Mouse (Mus musculus): ENCODE data around the gene Celf6. TPM values are rescaled to one million over a fixed set of nuclear protein-coding genes. Genes with fewer than 3 reads are reported as not detected.

Gene Celf6
- polyA plus RNA-seq (2015; fragmentation: Nextera tagmentation; extraction: Ambion mirVana): 3.8 and 4.2 TPM in 2 replicates

DNA sequence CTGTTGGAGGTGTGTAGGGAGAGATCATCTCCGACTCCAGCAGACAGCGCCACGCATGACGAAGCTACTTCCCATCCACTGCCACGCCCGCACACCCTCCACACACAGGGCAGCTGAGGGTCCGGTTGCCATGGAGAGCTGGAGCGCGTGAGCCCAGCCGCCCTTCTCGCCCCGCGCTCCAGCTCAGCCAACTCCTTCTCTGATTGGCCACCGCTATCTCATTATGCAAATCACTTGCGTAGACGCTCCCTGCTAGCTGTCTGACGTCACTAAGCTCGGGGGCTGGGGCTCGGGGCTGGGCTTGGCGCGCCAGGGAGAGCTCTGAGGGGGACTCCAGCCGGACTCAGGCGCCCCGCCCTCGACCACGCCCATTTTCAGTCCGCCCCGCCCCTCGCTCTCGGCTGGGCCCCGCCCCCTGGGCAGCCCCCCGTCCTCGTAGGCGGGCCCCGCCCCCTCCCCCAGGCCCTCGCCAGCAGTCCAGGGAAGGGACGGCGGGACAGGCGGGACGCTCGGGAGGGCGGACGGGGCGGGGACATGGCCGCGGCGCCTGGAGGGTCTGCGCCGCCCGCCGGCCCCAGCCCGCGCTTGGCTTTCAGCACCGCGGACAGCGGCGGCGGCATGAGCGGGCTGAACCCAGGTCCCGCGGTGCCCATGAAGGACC is at the start of gene Celf6:
Gene Celf6, plus strand, starts transcription at position 74 of the 661 bp plus-strand sequence.
- Histone ChIP-seq H3K27ac (no peak within 1 kb of the TSS), H3K4me3 (replicated peaks) (peak within 1 kb of the TSS; percentile 44), H3K4me2 (replicated peaks) (peak within 1 kb of the TSS; percentile 75), H3K27me3 (replicated peaks) (peaks cover 4% of the 10 kb centered on the region; the same call in 1 of the 2 replicates), H3K36me3 (no peaks in the 10 kb centered on the region), H3K4me1 (replicated peaks) (peaks cover 13% of the 10 kb centered on the region), H3K9me3 (no peaks in the 10 kb centered on the region), H3K9ac (no peak within 1 kb of the TSS)
- ATAC-seq: peak; percentile 100
- WGBS: under 1% methylated on average over 59 of the region's 61 CpGs

DNA sequence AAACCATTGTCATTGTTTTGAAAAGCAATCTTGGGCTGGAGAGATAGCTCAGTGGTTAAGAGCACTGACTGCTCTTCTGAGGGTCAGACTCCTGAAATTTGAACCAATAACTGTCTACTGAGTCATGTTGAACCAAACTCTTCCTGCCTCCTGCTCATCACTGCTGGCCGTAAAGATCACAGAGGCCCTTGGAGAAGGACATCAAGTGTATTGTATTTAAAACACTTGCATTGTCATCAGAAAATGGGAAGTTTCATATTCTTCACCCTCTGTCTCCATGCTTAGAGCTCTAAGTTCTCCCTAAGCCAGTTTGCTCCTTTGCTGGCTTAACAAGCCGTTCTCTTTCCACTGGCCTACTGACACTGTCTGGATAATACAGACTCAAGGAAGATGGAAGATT is 49.4 kb upstream of the Celf6 start:
- no peak overlapping the region for H3K27ac ChIP-seq
- 85% methylated on average over 2 of the region's 2 CpGs for WGBS
- no peak for ATAC-seq
- H3K4me3 ChIP-seq (replicated peaks): no peak overlapping the region
- no peak overlapping the region for H3K4me2 ChIP-seq (replicated peaks)
- no peaks in the 10 kb centered on the region for H3K4me1 ChIP-seq (replicated peaks)
- H3K9ac ChIP-seq: no peak overlapping the region
- H3K9me3 ChIP-seq: no peaks in the 10 kb centered on the region
- no peaks in the 10 kb centered on the region for H3K36me3 ChIP-seq
- no peaks in the 10 kb centered on the region for H3K27me3 ChIP-seq (replicated peaks)

DNA sequence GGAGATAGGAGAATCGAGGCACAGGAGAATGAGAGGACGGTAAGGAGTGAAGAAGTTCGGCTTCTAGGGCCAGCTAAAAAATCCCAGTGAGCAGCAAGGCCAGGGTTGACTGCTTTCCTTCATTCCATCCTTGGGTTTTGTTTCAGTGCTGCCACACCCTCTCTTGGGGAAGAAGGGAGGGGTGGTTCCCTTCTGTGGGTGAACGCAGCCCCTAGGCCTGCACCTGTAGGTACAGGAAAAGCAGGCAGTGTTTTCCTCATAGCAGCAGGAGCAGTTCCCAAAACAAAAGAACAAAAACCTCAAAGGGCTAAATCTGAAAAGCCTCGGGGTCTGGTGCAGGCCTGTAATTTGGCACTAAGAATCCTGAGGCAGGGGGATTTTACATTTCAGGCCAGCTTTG is 46.1 kb upstream of the Celf6 start:
- Histone ChIP-seq H3K27ac (no peak overlapping the region), H3K4me1 (replicated peaks) (no peaks in the 10 kb centered on the region), H3K9me3 (no peaks in the 10 kb centered on the region), H3K27me3 (replicated peaks) (no peaks in the 10 kb centered on the region), H3K9ac (no peak overlapping the region), H3K36me3 (no peaks in the 10 kb centered on the region), H3K4me3 (replicated peaks) (no peak overlapping the region), H3K4me2 (replicated peaks) (no peak overlapping the region)
- no peak for ATAC-seq
- 53% methylated on average over 5 of the region's 5 CpGs for WGBS

- Histone ChIP-seq H3K27ac (no peak overlapping the region), H3K4me3 (replicated peaks) (no peak overlapping the region), H3K4me2 (replicated peaks) (no peak overlapping the region), H3K36me3 (no peaks in the 10 kb centered on the region), H3K4me1 (replicated peaks) (no peaks in the 10 kb centered on the region), H3K27me3 (replicated peaks) (no peaks in the 10 kb centered on the region), H3K9ac (no peak overlapping the region), H3K9me3 (no peaks in the 10 kb centered on the region)
- no peak for ATAC-seq
- 69% methylated on average over 2 of the region's 2 CpGs for WGBS
These were observed 44.3 kb upstream of the Celf6 start for GRCm38 (mm10) chr9:59533422-59533821.

DNA sequence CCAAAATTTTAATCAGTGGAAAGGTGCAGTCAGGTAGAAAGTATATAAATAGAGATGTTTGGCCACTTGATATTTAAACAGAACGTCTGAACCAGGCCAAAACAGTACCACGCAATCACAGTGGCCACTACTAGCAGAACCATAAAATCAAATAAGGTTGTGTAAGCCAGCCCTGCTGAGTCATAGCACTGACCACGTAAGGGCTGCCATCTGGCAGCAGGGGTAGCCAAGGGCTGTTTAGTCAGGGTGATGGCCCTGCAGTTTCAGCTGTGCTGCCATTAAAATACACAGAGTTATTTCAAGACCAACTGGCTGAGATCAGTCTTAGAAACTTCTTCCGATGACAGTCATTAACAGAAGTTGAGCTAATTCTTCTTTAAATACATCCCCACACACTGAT is 43.8 kb upstream of the Celf6 start:
- no peak overlapping the region for H3K4me2 ChIP-seq (replicated peaks)
- no peak overlapping the region for H3K27ac ChIP-seq
- H3K9me3 ChIP-seq: no peaks in the 10 kb centered on the region
- H3K27me3 ChIP-seq (replicated peaks): no peaks in the 10 kb centered on the region
- H3K4me1 ChIP-seq (replicated peaks): 0 out of 2 replicates have a peak, but pooled peaks cover under 1% of the 10 kb centered on the region
- H3K4me3 ChIP-seq (replicated peaks): no peak overlapping the region
- H3K36me3 ChIP-seq: no peaks in the 10 kb centered on the region
- WGBS: 62% methylated on average over 4 of the region's 4 CpGs
- H3K9ac ChIP-seq: no peak overlapping the region
- no peak for ATAC-seq

GRCm38 (mm10) chr9:59537651-59538050 is 40.1 kb upstream of the Celf6 start:
- WGBS: 73% methylated on average over 3 of the region's 3 CpGs
- H3K9ac ChIP-seq: no peak overlapping the region
- no peaks in the 10 kb centered on the region for H3K36me3 ChIP-seq
- no peak for ATAC-seq
- H3K4me1 ChIP-seq (replicated peaks): peaks cover 10% of the 10 kb centered on the region
- H3K27me3 ChIP-seq (replicated peaks): no peaks in the 10 kb centered on the region
- H3K4me3 ChIP-seq (replicated peaks): no peak overlapping the region
- H3K4me2 ChIP-seq (replicated peaks): no peak overlapping the region
- no peak overlapping the region for H3K27ac ChIP-seq
- H3K9me3 ChIP-seq: no peaks in the 10 kb centered on the region

DNA sequence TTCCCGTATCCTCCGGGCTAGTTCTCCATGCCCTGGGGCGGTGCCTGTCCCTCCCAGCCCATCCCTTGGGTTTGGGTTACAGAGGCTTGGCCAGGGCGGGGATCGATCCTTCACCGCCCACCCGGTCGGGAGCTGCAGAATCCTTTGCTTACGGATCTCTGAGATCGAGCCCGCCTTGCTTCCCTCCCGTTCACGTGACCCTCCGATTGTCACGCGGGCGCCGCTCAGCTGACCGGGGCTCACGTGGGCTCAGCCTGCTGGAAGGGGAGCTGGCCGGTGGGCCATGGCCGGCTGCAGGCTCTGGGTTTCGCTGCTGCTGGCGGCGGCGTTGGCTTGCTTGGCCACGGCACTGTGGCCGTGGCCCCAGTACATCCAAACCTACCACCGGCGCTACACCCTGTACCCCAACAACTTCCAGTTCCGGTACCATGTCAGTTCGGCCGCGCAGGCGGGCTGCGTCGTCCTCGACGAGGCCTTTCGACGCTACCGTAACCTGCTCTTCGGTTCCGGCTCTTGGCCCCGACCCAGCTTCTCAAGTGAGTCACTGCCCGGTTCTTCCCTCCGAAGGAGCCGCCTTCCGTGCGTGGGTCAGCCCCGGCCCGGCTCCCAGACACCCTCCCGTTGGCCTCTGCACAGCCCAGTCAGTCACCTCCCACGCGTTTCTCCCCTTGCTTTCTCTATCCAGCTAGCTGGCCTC is 38.1 kb upstream of the Celf6 start, which contains the start of the genes Hexa and Tmem202:
Gene Hexa, plus strand, starts transcription at position 100 of the 697 bp plus-strand sequence.
Gene Tmem202, minus strand, starts transcription at position 407 of the 697 bp plus-strand sequence.
- Histone ChIP-seq H3K4me2 (replicated peaks) (peak within 1 kb of the TSS; percentile 86), H3K9me3 (no peaks in the 10 kb centered on the region), H3K4me3 (replicated peaks) (peak within 1 kb of the TSS; percentile 56), H3K27ac (peak within 1 kb of the TSS; percentile 4; the same call in 1 of the 2 replicates), H3K36me3 (no peaks in the 10 kb centered on the region), H3K4me1 (replicated peaks) (peaks cover 10% of the 10 kb centered on the region), H3K27me3 (replicated peaks) (no peaks in the 10 kb centered on the region), H3K9ac (peak within 1 kb of the TSS; percentile 50)
- ATAC-seq: peak; percentile 88
- WGBS: 2% methylated on average over 55 of the region's 55 CpGs

- no peaks in the 10 kb centered on the region for H3K9me3 ChIP-seq
- 65% methylated on average over 6 of the region's 6 CpGs for WGBS
- H3K4me3 ChIP-seq (replicated peaks): no peak overlapping the region
- no peak for ATAC-seq
- no peaks in the 10 kb centered on the region for H3K27me3 ChIP-seq (replicated peaks)
- H3K27ac ChIP-seq: no peak overlapping the region; the same call in 1 of the 2 replicates
- H3K36me3 ChIP-seq: no peaks in the 10 kb centered on the region
- peak overlapping the region; percentile 86 for H3K4me2 ChIP-seq (replicated peaks)
- peaks cover 10% of the 10 kb centered on the region for H3K4me1 ChIP-seq (replicated peaks)
- no peak overlapping the region for H3K9ac ChIP-seq
These were observed 36.1 kb upstream of the Celf6 start for GRCm38 (mm10) chr9:59541617-59542016.

DNA sequence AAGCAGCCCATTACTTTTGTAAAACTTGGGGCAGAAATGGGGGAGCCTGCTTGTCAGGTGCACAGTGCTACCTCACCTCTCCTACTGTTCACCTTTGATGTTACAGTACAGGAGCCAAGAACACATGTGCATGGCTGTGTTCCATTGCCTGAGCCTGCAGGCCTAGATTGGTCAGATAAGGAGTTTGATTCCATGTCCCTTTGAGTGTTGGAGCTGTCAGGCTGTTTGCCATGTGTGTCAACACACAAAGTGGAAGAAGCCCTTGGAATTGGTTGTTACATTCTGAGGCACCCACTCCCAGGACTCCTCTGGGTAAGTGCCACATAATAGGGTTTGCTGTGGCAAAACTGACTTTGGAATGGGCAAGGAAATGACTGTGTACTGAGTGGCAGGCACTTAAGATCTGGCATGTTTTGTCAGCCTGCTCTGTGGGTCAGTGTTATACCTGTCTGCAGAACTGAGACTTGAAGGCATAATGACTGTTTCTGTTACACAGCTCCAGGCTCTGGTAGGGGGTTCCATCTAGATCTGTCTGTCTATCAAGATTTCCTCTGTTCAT is 34.9 kb upstream of the Celf6 start:
- no peaks in the 10 kb centered on the region for H3K36me3 ChIP-seq
- ATAC-seq: no peak
- H3K27me3 ChIP-seq (replicated peaks): no peaks in the 10 kb centered on the region
- H3K9ac ChIP-seq: no peak overlapping the region
- H3K27ac ChIP-seq: no peak overlapping the region
- H3K4me2 ChIP-seq (replicated peaks): no peak overlapping the region
- no peaks in the 10 kb centered on the region for H3K9me3 ChIP-seq
- H3K4me1 ChIP-seq (replicated peaks): peaks cover 13% of the 10 kb centered on the region
- no peak overlapping the region for H3K4me3 ChIP-seq (replicated peaks)

DNA sequence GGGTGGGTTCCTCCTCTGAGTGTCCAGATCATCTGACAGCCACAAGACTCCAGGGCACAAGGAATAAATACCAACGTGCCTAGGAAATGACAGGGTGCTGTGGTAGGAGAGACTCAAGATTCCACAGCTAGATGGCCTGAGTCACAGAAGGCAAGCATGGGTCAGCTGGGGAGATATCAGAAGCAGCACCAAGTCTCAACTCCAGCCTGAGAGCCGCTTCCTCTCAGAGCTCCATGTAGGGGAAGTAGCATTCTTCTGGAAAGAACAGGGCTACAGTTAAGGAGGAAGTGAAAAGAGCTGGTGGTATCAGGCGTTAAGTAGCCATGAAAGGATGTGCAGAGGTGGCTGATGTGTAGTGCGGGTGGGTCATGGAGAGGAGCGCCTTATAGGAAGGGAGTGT is 33.0 kb upstream of the Celf6 start:
- Histone ChIP-seq H3K4me3 (replicated peaks) (no peak overlapping the region), H3K4me1 (replicated peaks) (peaks cover 9% of the 10 kb centered on the region), H3K9ac (no peak overlapping the region), H3K27me3 (replicated peaks) (no peaks in the 10 kb centered on the region), H3K9me3 (no peaks in the 10 kb centered on the region), H3K4me2 (replicated peaks) (no peak overlapping the region), H3K36me3 (no peaks in the 10 kb centered on the region), H3K27ac (no peak overlapping the region)
- ATAC-seq: no peak
- WGBS: 76% methylated on average over 5 of the region's 5 CpGs

- no peak for ATAC-seq
- Histone ChIP-seq H3K4me3 (replicated peaks) (no peak overlapping the region), H3K36me3 (no peaks in the 10 kb centered on the region), H3K4me1 (replicated peaks) (0 out of 2 replicates have a peak, but pooled peaks cover 3% of the 10 kb centered on the region), H3K27ac (no peak overlapping the region), H3K9me3 (no peaks in the 10 kb centered on the region), H3K27me3 (replicated peaks) (no peaks in the 10 kb centered on the region), H3K9ac (no peak overlapping the region), H3K4me2 (replicated peaks) (no peak overlapping the region)
- WGBS: 85% methylated on average over 1 of the region's 1 CpGs
These were observed 29.8 kb upstream of the Celf6 start for GRCm38 (mm10) chr9:59547869-59548268.

- 60% methylated on average over 2 of the region's 2 CpGs for WGBS
- no peak overlapping the region for H3K9ac ChIP-seq
- ATAC-seq: no peak
These were observed 28.7 kb upstream of the Celf6 start for GRCm38 (mm10) chr9:59548961-59549487.

More at GRCm38 (mm10) chr9:59548961-59549487, 28.7 kb upstream of the Celf6 start:
- H3K4me1 ChIP-seq (replicated peaks): 0 out of 2 replicates have a peak, but pooled peaks cover 3% of the 10 kb centered on the region
- H3K4me2 ChIP-seq (replicated peaks): no peak overlapping the region
- no peaks in the 10 kb centered on the region for H3K27me3 ChIP-seq (replicated peaks)
- no peak overlapping the region for H3K4me3 ChIP-seq (replicated peaks)
- no peak overlapping the region for H3K27ac ChIP-seq
- H3K9me3 ChIP-seq: no peaks in the 10 kb centered on the region
- H3K36me3 ChIP-seq: no peaks in the 10 kb centered on the region
